23 mouse cellular contexts compared by ENCODE assay signal in the genomic region with DNA sequence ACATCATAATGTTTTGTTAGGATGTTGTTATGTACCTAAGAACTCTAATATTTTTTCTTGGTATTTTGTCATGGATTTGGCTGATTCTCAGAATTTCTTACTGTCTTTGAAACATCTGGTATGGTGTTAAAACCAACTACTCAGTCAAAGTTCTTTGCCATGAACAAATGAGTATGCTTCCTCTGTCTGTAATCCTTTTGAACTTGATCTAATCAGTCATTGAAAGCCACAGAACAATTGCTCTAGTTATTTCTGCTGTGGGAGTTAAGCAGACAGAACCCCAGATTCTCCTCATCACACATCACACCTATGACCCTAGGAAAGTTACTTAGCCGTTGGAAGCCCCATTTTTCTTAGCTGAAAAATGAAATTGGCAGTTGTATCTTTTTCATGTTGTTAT. TPM values are rescaled to one million over a fixed set of nuclear protein-coding genes. Genes with fewer than 3 reads are reported as not detected.
A peak's percentile ranks its signal among the peaks of the same experiment; 100 is the strongest.
DNase-seq lines count a peak whose midpoint lies in the region; ATAC-seq lines count a peak whose summit lies in the region.
"Had no signal": no experiment of that assay in that cellular context is flagged by ENCODE, and none has a peak within 500 bp of the region (broad histone marks: within the 10 kb centered on the region; RNA-seq: fewer than 3 reads in every experiment).

No protein-coding gene starts in this region.

- peak; percentile 72 for ATAC-seq in CD4-positive, CD25-positive, alpha-beta regulatory T cell, adult 4 months
- ATAC-seq in activated CD4-positive, CD25-positive, alpha-beta regulatory T cell, adult 4 months: peak; percentile 70
- ATAC-seq: forebrain, embryonic 14.5 days; forebrain, postnatal 0 days; hindbrain, postnatal 0 days; intestine, embryonic 15.5 days had no signal

- peak; percentile 21 for DNase-seq in heart, adult 11 months
- no peak for DNase-seq in heart, adult 8-10 months (ENCODE audit: low spot score)
- DNase-seq in gastrocnemius, postnatal 25 days: no peak
- no peak for DNase-seq in embryo, embryonic 9.5 days (ENCODE audit: extremely low spot score)
- no peak for DNase-seq in urinary bladder, adult 18-20 months (ENCODE audit: low spot score in 2 of 2)
- DNase-seq: adrenal gland, adult 8-10 months; adrenal gland, postnatal 25 days; B cell, adult 2 months; cerebellum, adult 11-12 months; cerebellum, adult 8-10 months; cerebellum, postnatal 14 days; forebrain, postnatal 0 days; gastrocnemius, adult 2 months; gastrocnemius, postnatal 14 days; heart, adult 2 months; heart, postnatal 14 days; heart, postnatal 4 days; kidney, adult 11 months had no signal

RNA-seq across cellular contexts. Expression of gene Tbca, which starts 6.0 kb away (rescaled TPM):
- 100 to 1,000 TPM; 105 to 118 (median 113) TPM for total RNA-seq in heart, adult 8-10 months (2022)
- 100 to 1,000 TPM; 212 to 304 TPM for polyA plus RNA-seq in CD4-positive, CD25-positive, alpha-beta regulatory T cell, adult 4 months (2017; shearing (Covaris generic))
- 100 to 1,000 TPM; 229 to 310 TPM for polyA plus RNA-seq in activated CD4-positive, CD25-positive, alpha-beta regulatory T cell, adult 4 months (2017; shearing (Covaris generic))
- total RNA-seq in gastrocnemius, postnatal 25 days (2021): 10 to 100 TPM; 66.8 to 70.0 TPM
